Mouse (Mus musculus) embryonic facial prominence, embryonic 10.5 days (tissue): ENCODE data around the gene Lrig1. TPM values are rescaled to one million over a fixed set of nuclear protein-coding genes. Genes with fewer than 3 reads are reported as not detected.

Experiments
- DNase-seq: peaks from one replicate; pipeline ENCODE4 v3.0.0-alpha.2; 2017; ENCODE audit warnings: low spot score
- H3K27ac ChIP-seq: fragments of 300-500 bp; sonication (generic); replicated peaks from 2 replicates; pipeline ENCODE4 v1.5.1; 2016; ENCODE audit warnings: mild to moderate bottlenecking
- H3K27me3 ChIP-seq: fragments of 300-500 bp; sonication (generic); replicated peaks from 2 replicates; pipeline ENCODE4 v1.6.1; 2016; ENCODE audit warnings: low read depth, mild to moderate bottlenecking; ENCODE audit not compliant: poor library complexity, severe bottlenecking
- H3K36me3 ChIP-seq: fragments of 300-500 bp; sonication (generic); replicated peaks from 2 replicates; pipeline ENCODE4 v1.6.1; 2016; ENCODE audit warnings: mild to moderate bottlenecking, moderate library complexity
- H3K4me1 ChIP-seq: fragments of 300-500 bp; sonication (generic); 2 replicates; pipeline ENCODE4 v1.6.1; 2016
- H3K4me3 ChIP-seq: fragments of 300-500 bp; sonication (generic); 2 replicates; pipeline ENCODE4 v1.5.1; 2016; ENCODE audit warnings: mild to moderate bottlenecking, moderate library complexity
- H3K9me3 ChIP-seq: fragments of 300-500 bp; sonication (generic); 2 replicates; pipeline ENCODE4 v1.6.1; 2016; ENCODE audit warnings: mild to moderate bottlenecking
- WGBS: fragments of 180-500 bp; shearing (Covaris S2); methylation state at CpG from one replicate; pipeline ENCODE4 v1.1.7; 2016; 5-methylcytosine and 5-hydroxymethylcytosine counted together
- polyA plus RNA-seq: library from polyadenylated mRNA; unstranded; fragments of >200 nt; fragmentation: Nextera tagmentation; extraction: Ambion mirVana; gene quantifications from 2 replicates; pipeline ENCODE4 v1.2.1, GENCODE M21; 2016

Lrig1 gene
- polyA plus RNA-seq, 1 experiment from 2014 or later = 11.8 TPM

DNA sequence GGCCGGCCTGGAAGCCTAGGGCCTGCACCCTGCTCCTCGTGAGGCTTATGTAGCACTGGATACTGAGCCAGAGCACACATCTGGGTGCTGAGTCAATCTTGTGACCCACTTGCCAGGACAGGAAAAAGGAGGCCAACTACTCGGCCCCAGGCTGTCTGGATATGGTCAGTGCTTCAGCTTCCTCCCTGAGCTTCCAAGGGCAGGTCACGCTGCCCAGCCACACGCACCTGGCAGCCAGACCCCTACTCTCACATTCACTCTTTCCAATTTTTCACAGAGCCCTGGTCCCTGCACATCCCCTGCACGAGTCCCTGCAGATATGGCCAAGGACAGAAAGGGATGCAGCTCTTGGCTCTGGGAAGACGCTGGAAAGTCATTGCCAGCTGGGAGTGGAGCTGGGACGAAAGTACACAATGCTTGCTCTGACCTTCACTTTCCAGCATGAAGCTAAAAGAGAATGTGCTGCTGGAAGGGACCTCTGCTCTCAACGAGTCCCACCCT, 79.1 kb downstream of the Lrig1 start:
- 79% methylated on average over 9 of the region's 9 CpGs for WGBS
- DNase-seq = no peak
- Histone ChIP-seq H3K4me1 (peaks cover 18% of the 10 kb centered on the region), H3K27me3 (no peaks in the 10 kb centered on the region), H3K4me3 (no peak overlapping the region), H3K9me3 (no peaks in the 10 kb centered on the region), H3K36me3 (peaks cover 99% of the 10 kb centered on the region), H3K27ac (no peak overlapping the region)

- 76% methylated on average over 6 of the region's 6 CpGs for WGBS
- Histone ChIP-seq H3K9me3 (no peaks in the 10 kb centered on the region), H3K4me1 (peaks cover 16% of the 10 kb centered on the region; the same call in 1 of the 2 replicates), H3K27ac (no peak overlapping the region), H3K36me3 (peaks cover 99% of the 10 kb centered on the region), H3K4me3 (no peak overlapping the region), H3K27me3 (no peaks in the 10 kb centered on the region)
- DNase-seq = no peak
Observed at GRCm38 (mm10) chr6:94620287-94620686, 79.7 kb downstream of the Lrig1 start.

- Histone ChIP-seq H3K4me3 (no peak overlapping the region), H3K9me3 (no peaks in the 10 kb centered on the region), H3K4me1 (peaks cover 20% of the 10 kb centered on the region), H3K27me3 (no peaks in the 10 kb centered on the region), H3K36me3 (peaks cover 98% of the 10 kb centered on the region), H3K27ac (no peak overlapping the region)
- DNase-seq = no peak
- 84% methylated on average over 5 of the region's 5 CpGs for WGBS
Observed at GRCm38 (mm10) chr6:94618671-94619070, 81.3 kb downstream of the Lrig1 start.

DNA sequence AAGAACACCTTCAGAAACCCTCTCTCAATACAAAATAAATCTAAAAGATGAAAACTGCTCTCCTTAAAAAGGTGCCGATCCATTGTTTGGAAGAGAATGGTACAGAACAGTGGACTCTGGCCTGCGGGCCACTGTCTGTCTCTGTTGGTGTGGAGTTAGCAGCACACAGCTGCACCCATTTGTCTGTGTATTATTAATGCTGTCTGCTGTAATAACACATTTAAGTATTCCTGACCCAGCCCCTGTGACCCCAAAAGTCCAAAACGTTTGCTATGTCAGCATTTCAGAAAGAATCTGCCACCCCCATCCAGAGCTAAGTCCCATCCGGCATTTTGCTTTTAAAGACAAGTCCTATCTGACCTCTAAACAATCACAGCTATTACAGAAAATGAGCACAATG, 84.0 kb downstream of the Lrig1 start:
- H3K4me1 ChIP-seq = peaks cover 34% of the 10 kb centered on the region
- H3K27ac ChIP-seq = no peak overlapping the region
- no peaks in the 10 kb centered on the region for H3K27me3 ChIP-seq
- no peak for DNase-seq
- WGBS = 77% methylated on average over 4 of the region's 4 CpGs
- no peak overlapping the region for H3K4me3 ChIP-seq
- H3K9me3 ChIP-seq = no peaks in the 10 kb centered on the region
- H3K36me3 ChIP-seq = peaks cover 99% of the 10 kb centered on the region

DNA sequence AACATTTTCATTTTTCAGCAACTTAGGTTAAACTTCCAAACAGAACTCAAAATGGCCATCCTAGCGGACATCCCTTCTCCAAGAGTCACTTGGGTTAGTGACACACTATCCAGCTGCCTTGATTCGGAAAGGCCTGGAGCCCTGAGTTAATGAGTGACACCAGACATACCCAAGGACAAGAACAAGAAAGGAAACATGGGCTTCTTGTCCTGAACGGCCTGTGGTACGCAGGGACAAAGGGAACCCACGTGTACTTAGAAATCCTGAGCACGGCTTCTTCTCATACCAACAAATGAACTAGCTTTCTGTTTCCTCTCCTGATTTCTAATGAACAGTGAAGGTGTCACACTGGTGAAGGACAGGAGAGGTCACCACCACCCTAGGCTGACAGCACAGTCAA, 85.6 kb downstream of the Lrig1 start:
- Histone ChIP-seq H3K4me3 (no peak overlapping the region), H3K4me1 (peaks cover 34% of the 10 kb centered on the region), H3K27ac (no peak overlapping the region), H3K27me3 (no peaks in the 10 kb centered on the region), H3K36me3 (peaks cover 99% of the 10 kb centered on the region), H3K9me3 (no peaks in the 10 kb centered on the region)
- DNase-seq = no peak
- 91% methylated on average over 6 of the region's 6 CpGs for WGBS

GRCm38 (mm10) chr6:94613235-94613895, 86.6 kb downstream of the Lrig1 start:
- no peak for DNase-seq
- WGBS = 73% methylated on average over 6 of the region's 6 CpGs
- no peaks in the 10 kb centered on the region for H3K9me3 ChIP-seq
- no peaks in the 10 kb centered on the region for H3K27me3 ChIP-seq
- peaks cover 99% of the 10 kb centered on the region for H3K36me3 ChIP-seq
- H3K27ac ChIP-seq = 0 out of 2 replicates have a peak overlapping the region, but pooled peaks have one; percentile 24
- peaks cover 33% of the 10 kb centered on the region for H3K4me1 ChIP-seq
- H3K4me3 ChIP-seq = no peak overlapping the region

GRCm38 (mm10) chr6:94604546-94604945, 95.4 kb downstream of the Lrig1 start:
- Histone ChIP-seq H3K4me3 (no peak overlapping the region), H3K36me3 (peaks cover 93% of the 10 kb centered on the region), H3K27ac (no peak overlapping the region), H3K27me3 (no peaks in the 10 kb centered on the region), H3K9me3 (no peaks in the 10 kb centered on the region), H3K4me1 (peaks cover 31% of the 10 kb centered on the region)
- DNase-seq = no peak
- 90% methylated on average over 2 of the region's 2 CpGs for WGBS

GRCm38 (mm10) chr6:94604072-94604471, 95.9 kb downstream of the Lrig1 start:
- H3K27ac ChIP-seq = 0 out of 2 replicates have a peak overlapping the region, but pooled peaks have one; percentile 51
- peaks cover 91% of the 10 kb centered on the region for H3K36me3 ChIP-seq
- 44% methylated on average over 3 of the region's 3 CpGs for WGBS
- no peak overlapping the region for H3K4me3 ChIP-seq
- no peaks in the 10 kb centered on the region for H3K9me3 ChIP-seq
- H3K4me1 ChIP-seq = peaks cover 31% of the 10 kb centered on the region
- no peaks in the 10 kb centered on the region for H3K27me3 ChIP-seq
- DNase-seq = peak; percentile 44

GRCm38 (mm10) chr6:94601811-94602210, 98.1 kb downstream of the Lrig1 start:
- H3K27ac ChIP-seq = peak overlapping the region; percentile 66

DNA sequence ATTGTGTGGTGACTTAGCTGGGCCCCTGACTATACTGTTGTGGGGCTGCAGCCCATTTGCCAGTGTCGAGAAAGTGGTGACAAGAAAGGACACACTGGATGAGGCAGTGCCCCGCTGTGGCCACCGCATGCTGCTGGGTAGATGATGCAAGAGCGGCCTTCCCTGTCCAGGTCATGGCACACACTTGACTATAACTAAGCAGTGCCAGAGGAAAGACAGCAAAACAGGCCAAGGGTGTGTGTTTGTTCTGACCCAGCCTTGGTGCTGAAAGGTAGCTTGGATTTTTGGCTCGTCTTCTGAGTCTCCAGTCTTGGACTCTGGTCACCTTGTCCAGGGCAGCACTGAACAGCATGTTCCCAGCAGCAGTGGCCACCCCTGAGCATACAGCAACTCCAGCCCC, 98.9 kb downstream of the Lrig1 start:
- peaks cover 63% of the 10 kb centered on the region for H3K36me3 ChIP-seq
- no peaks in the 10 kb centered on the region for H3K27me3 ChIP-seq
- H3K4me3 ChIP-seq = no peak overlapping the region
- H3K4me1 ChIP-seq = peaks cover 41% of the 10 kb centered on the region
- H3K27ac ChIP-seq = peak overlapping the region; percentile 66; the same call in 1 of the 2 replicates
- H3K9me3 ChIP-seq = no peaks in the 10 kb centered on the region
- 86% methylated on average over 5 of the region's 5 CpGs for WGBS
- no peak for DNase-seq

More at GRCm38 (mm10) chr6:94601811-94602210, 98.1 kb downstream of the Lrig1 start:
- WGBS = 49% methylated on average over 5 of the region's 5 CpGs
- Histone ChIP-seq H3K4me1 (peaks cover 37% of the 10 kb centered on the region), H3K27me3 (no peaks in the 10 kb centered on the region), H3K36me3 (peaks cover 70% of the 10 kb centered on the region), H3K9me3 (no peaks in the 10 kb centered on the region), H3K4me3 (no peak overlapping the region)
- DNase-seq = peak; percentile 30

GRCm38 (mm10) chr6:94599016-94599415, 100.9 kb downstream of the Lrig1 start:
- Histone ChIP-seq H3K27me3 (no peaks in the 10 kb centered on the region), H3K4me3 (no peak overlapping the region), H3K4me1 (peaks cover 54% of the 10 kb centered on the region), H3K27ac (no peak overlapping the region), H3K36me3 (peaks cover 42% of the 10 kb centered on the region), H3K9me3 (no peaks in the 10 kb centered on the region)
- WGBS = 93% methylated on average over 13 of the region's 13 CpGs
- DNase-seq = no peak

GRCm38 (mm10) chr6:94598421-94598820, 101.5 kb downstream of the Lrig1 start:
- Histone ChIP-seq H3K27me3 (no peaks in the 10 kb centered on the region), H3K36me3 (peaks cover 36% of the 10 kb centered on the region), H3K9me3 (no peaks in the 10 kb centered on the region), H3K4me3 (no peak overlapping the region), H3K27ac (no peak overlapping the region), H3K4me1 (peaks cover 54% of the 10 kb centered on the region)
- no peak for DNase-seq
- WGBS = 88% methylated on average over 12 of the region's 12 CpGs

DNA sequence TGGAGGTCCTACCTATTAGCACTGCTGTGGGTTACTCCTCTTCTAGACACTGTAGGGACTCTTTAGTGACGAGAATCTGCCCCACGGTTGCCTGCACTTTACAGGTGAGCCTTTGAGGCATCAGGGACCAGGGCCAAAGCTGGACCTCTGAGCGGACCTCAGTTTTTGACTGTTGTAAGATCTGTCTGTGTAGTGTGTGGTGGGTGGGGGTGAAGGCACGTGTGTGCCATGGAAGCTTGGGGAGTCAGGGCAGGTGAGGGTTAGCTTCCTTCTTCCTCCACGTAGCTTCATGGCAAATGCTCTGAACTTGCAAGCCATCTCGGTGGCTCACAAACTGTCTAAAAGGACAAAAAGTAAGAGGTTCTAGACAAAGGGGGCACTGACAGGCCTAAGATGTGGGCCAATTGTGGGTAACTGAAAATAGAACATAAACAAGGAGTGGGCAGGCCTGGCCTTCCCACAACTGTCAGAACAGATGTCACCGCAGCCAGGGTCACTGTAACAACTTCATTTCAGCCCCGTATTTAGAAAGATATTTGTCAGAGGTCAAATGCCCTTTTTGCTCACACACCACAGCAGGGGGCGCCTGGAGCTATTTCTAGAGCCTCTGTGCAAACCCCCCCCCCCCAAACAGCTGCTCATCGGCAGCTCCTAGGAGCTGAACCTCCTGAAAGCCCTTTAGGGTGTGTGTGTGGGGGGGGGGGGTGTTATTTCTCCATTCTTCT, 103.0 kb downstream of the Lrig1 start:
- no peaks in the 10 kb centered on the region for H3K9me3 ChIP-seq
- WGBS = 67% methylated on average over 10 of the region's 10 CpGs
- H3K4me1 ChIP-seq = peaks cover 59% of the 10 kb centered on the region
- peak; percentile 56 for DNase-seq
- H3K27ac ChIP-seq = no peak overlapping the region
- H3K27me3 ChIP-seq = no peaks in the 10 kb centered on the region
- peaks cover 26% of the 10 kb centered on the region for H3K36me3 ChIP-seq
- no peak overlapping the region for H3K4me3 ChIP-seq
